Mouse (Mus musculus): ENCODE data around the gene Bank1.

DNA sequence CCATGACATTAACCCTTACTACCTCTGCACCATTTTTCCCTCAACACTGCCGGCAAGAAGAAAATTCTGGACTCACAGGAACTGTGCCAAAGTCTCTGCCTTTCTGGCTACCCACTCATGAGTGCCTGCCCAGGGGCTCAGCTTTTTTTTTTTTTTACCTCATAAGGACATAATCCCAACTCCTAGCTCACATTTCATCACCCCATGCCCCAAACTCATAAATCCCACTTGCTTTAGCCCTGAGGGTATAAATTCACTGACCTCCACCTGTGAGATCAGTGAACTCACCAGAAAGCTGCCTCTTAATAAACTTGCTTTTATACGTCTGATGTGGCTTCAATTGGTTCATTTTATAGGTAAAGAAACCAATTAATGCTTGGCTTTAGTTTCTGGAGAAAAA is 28.5 kb downstream of the Bank1 start:
- TF ChIP-seq POLR2A (IDR thresholded peaks at IDR 0.05; ENCODE audit: low read depth, low read length) (no peak), CTCF (conservative IDR thresholded peaks at IDR 0.05; ENCODE audit: insufficient read depth, insufficient read length, low read depth, low read length) (no peak)

Data from kidney, adult 2 months (tissue).